Mouse (Mus musculus): Measurements from ENCODE around the gene Slc24a3. TPM values are rescaled to one million over a fixed set of nuclear protein-coding genes. Genes with fewer than 3 reads are reported as not detected.

Slc24a3 gene
- polyA plus RNA-seq, 1 experiment from 2014 or later = 7.9 TPM

- ATAC-seq (ENCODE audit: low FRiP score, low read depth) = no peak
- H3K4me2 ChIP-seq (replicated peaks) = no peak overlapping the region
- 64% methylated on average over 2 of the region's 2 CpGs for WGBS
- H3K4me3 ChIP-seq = no peak overlapping the region
- H3K27ac ChIP-seq = no peak overlapping the region
- no peaks in the 10 kb centered on the region for H3K4me1 ChIP-seq
- no peaks in the 10 kb centered on the region for H3K27me3 ChIP-seq (replicated peaks)
- H3K9ac ChIP-seq = no peak overlapping the region
- no peaks in the 10 kb centered on the region for H3K36me3 ChIP-seq
- H3K9me3 ChIP-seq = 0 out of 2 replicates have a peak, but pooled peaks cover 3% of the 10 kb centered on the region
Observed at GRCm38 (mm10) chr2:145216580-145216979, 49.0 kb downstream of the Slc24a3 start.

GRCm38 (mm10) chr2:145217422-145217821 is 49.9 kb downstream of the Slc24a3 start:
- Histone ChIP-seq H3K4me2 (replicated peaks) (no peak overlapping the region), H3K9ac (no peak overlapping the region), H3K4me1 (no peaks in the 10 kb centered on the region), H3K27me3 (replicated peaks) (no peaks in the 10 kb centered on the region), H3K9me3 (no peaks in the 10 kb centered on the region), H3K27ac (no peak overlapping the region), H3K4me3 (no peak overlapping the region), H3K36me3 (no peaks in the 10 kb centered on the region)
- ATAC-seq (ENCODE audit: low FRiP score, low read depth) = no peak
- 96% methylated on average over 2 of the region's 2 CpGs for WGBS

GRCm38 (mm10) chr2:145219246-145219645 is 51.7 kb downstream of the Slc24a3 start:
- H3K36me3 ChIP-seq = no peaks in the 10 kb centered on the region
- no peaks in the 10 kb centered on the region for H3K27me3 ChIP-seq (replicated peaks)
- H3K4me2 ChIP-seq (replicated peaks) = no peak overlapping the region
- WGBS = 87% methylated on average over 6 of the region's 6 CpGs
- ATAC-seq (ENCODE audit: low FRiP score, low read depth) = no peak
- no peaks in the 10 kb centered on the region for H3K9me3 ChIP-seq
- H3K27ac ChIP-seq = no peak overlapping the region
- H3K4me3 ChIP-seq = no peak overlapping the region
- H3K4me1 ChIP-seq = no peaks in the 10 kb centered on the region
- no peak overlapping the region for H3K9ac ChIP-seq

GRCm38 (mm10) chr2:145223646-145224045 is 56.1 kb downstream of the Slc24a3 start:
- 87% methylated on average over 4 of the region's 4 CpGs for WGBS
- Histone ChIP-seq H3K4me3 (no peak overlapping the region), H3K27me3 (replicated peaks) (no peaks in the 10 kb centered on the region), H3K27ac (no peak overlapping the region), H3K36me3 (no peaks in the 10 kb centered on the region), H3K4me1 (peaks cover 5% of the 10 kb centered on the region; the same call in 1 of the 2 replicates), H3K9me3 (no peaks in the 10 kb centered on the region), H3K9ac (no peak overlapping the region), H3K4me2 (replicated peaks) (no peak overlapping the region)
- ATAC-seq (ENCODE audit: low FRiP score, low read depth) = no peak

GRCm38 (mm10) chr2:145225640-145226039 is 58.1 kb downstream of the Slc24a3 start:
- Histone ChIP-seq H3K27me3 (replicated peaks) (no peaks in the 10 kb centered on the region), H3K4me1 (peaks cover 5% of the 10 kb centered on the region; the same call in 1 of the 2 replicates), H3K27ac (no peak overlapping the region)

GRCm38 (mm10) chr2:145226100-145226499 is 58.5 kb downstream of the Slc24a3 start:
- ATAC-seq (ENCODE audit: low FRiP score, low read depth) = no peak
- Histone ChIP-seq H3K9ac (no peak overlapping the region), H3K27ac (no peak overlapping the region), H3K4me3 (no peak overlapping the region), H3K4me1 (peaks cover 5% of the 10 kb centered on the region; the same call in 1 of the 2 replicates), H3K36me3 (no peaks in the 10 kb centered on the region), H3K4me2 (replicated peaks) (no peak overlapping the region), H3K27me3 (replicated peaks) (no peaks in the 10 kb centered on the region), H3K9me3 (no peaks in the 10 kb centered on the region)
- 91% methylated on average over 1 of the region's 1 CpGs for WGBS

More at GRCm38 (mm10) chr2:145225640-145226039, 58.1 kb downstream of the Slc24a3 start:
- H3K4me2 ChIP-seq (replicated peaks) = no peak overlapping the region
- H3K9me3 ChIP-seq = no peaks in the 10 kb centered on the region
- WGBS = 71% methylated on average over 3 of the region's 3 CpGs
- H3K9ac ChIP-seq = no peak overlapping the region
- no peak overlapping the region for H3K4me3 ChIP-seq
- H3K36me3 ChIP-seq = no peaks in the 10 kb centered on the region
- ATAC-seq (ENCODE audit: low FRiP score, low read depth) = no peak

GRCm38 (mm10) chr2:145227351-145227750 is 59.8 kb downstream of the Slc24a3 start:
- H3K4me3 ChIP-seq = no peak overlapping the region
- H3K9me3 ChIP-seq = no peaks in the 10 kb centered on the region
- H3K4me1 ChIP-seq = peaks cover 5% of the 10 kb centered on the region; the same call in 1 of the 2 replicates
- H3K9ac ChIP-seq = no peak overlapping the region
- H3K27me3 ChIP-seq (replicated peaks) = no peaks in the 10 kb centered on the region
- no peak overlapping the region for H3K27ac ChIP-seq
- 89% methylated on average over 5 of the region's 5 CpGs for WGBS
- H3K4me2 ChIP-seq (replicated peaks) = no peak overlapping the region
- H3K36me3 ChIP-seq = no peaks in the 10 kb centered on the region
- ATAC-seq (ENCODE audit: low FRiP score, low read depth) = no peak

- WGBS = 57% methylated on average over 6 of the region's 6 CpGs
- no peaks in the 10 kb centered on the region for H3K36me3 ChIP-seq
- no peaks in the 10 kb centered on the region for H3K9me3 ChIP-seq
- no peaks in the 10 kb centered on the region for H3K4me1 ChIP-seq
- H3K4me2 ChIP-seq (replicated peaks) = no peak overlapping the region
- H3K27me3 ChIP-seq (replicated peaks) = no peaks in the 10 kb centered on the region
- H3K9ac ChIP-seq = no peak overlapping the region
- H3K27ac ChIP-seq = no peak overlapping the region
- H3K4me3 ChIP-seq = no peak overlapping the region
- no peak for ATAC-seq (ENCODE audit: low FRiP score, low read depth)
Observed at GRCm38 (mm10) chr2:145232764-145233484, 65.4 kb downstream of the Slc24a3 start.

- no peak overlapping the region for H3K4me3 ChIP-seq
- no peak overlapping the region for H3K9ac ChIP-seq
- H3K4me2 ChIP-seq (replicated peaks) = no peak overlapping the region
- no peaks in the 10 kb centered on the region for H3K9me3 ChIP-seq
- no peaks in the 10 kb centered on the region for H3K36me3 ChIP-seq
- WGBS = 72% methylated on average over 7 of the region's 7 CpGs
- no peaks in the 10 kb centered on the region for H3K4me1 ChIP-seq
- no peaks in the 10 kb centered on the region for H3K27me3 ChIP-seq (replicated peaks)
- no peak for ATAC-seq (ENCODE audit: low FRiP score, low read depth)
- no peak overlapping the region for H3K27ac ChIP-seq
Observed at GRCm38 (mm10) chr2:145233547-145234398, 66.2 kb downstream of the Slc24a3 start.

- Histone ChIP-seq H3K4me1 (no peaks in the 10 kb centered on the region), H3K27me3 (replicated peaks) (no peaks in the 10 kb centered on the region), H3K4me2 (replicated peaks) (no peak overlapping the region), H3K9me3 (no peaks in the 10 kb centered on the region), H3K36me3 (no peaks in the 10 kb centered on the region), H3K9ac (no peak overlapping the region), H3K4me3 (no peak overlapping the region), H3K27ac (no peak overlapping the region)
- WGBS = 86% methylated on average over 4 of the region's 4 CpGs
- ATAC-seq (ENCODE audit: low FRiP score, low read depth) = no peak
Observed at GRCm38 (mm10) chr2:145246384-145246783, 78.8 kb downstream of the Slc24a3 start.

- Histone ChIP-seq H3K4me1 (no peaks in the 10 kb centered on the region), H3K36me3 (no peaks in the 10 kb centered on the region), H3K27ac (no peak overlapping the region), H3K4me2 (replicated peaks) (no peak overlapping the region), H3K27me3 (replicated peaks) (no peaks in the 10 kb centered on the region), H3K9me3 (no peaks in the 10 kb centered on the region), H3K4me3 (no peak overlapping the region), H3K9ac (no peak overlapping the region)
- WGBS = 84% methylated on average over 3 of the region's 3 CpGs
- ATAC-seq (ENCODE audit: low FRiP score, low read depth) = no peak
Observed at GRCm38 (mm10) chr2:145248185-145248584, 80.6 kb downstream of the Slc24a3 start.

- Histone ChIP-seq H3K27me3 (replicated peaks) (no peaks in the 10 kb centered on the region), H3K9me3 (no peaks in the 10 kb centered on the region), H3K36me3 (no peaks in the 10 kb centered on the region), H3K27ac (no peak overlapping the region), H3K4me3 (no peak overlapping the region), H3K9ac (no peak overlapping the region), H3K4me2 (replicated peaks) (no peak overlapping the region), H3K4me1 (no peaks in the 10 kb centered on the region)
- WGBS = 81% methylated on average over 3 of the region's 3 CpGs
- no peak for ATAC-seq (ENCODE audit: low FRiP score, low read depth)
Observed at GRCm38 (mm10) chr2:145257332-145257731, 89.8 kb downstream of the Slc24a3 start.
